Mouse (Mus musculus): ENCODE results near the gene Arfgef3.

GRCm38 (mm10) chr10:18547381-18547780 lies 196.4 kb downstream of the Arfgef3 start:
- TF ChIP-seq POLR2A (IDR thresholded peaks at IDR 0.05; ENCODE audit: extremely low read depth, insufficient read depth, low read length) (no peak), CTCF (IDR thresholded peaks at IDR 0.05; ENCODE audit: extremely low read depth, insufficient read depth, low read length) (no peak)
